Mouse (Mus musculus) liver, embryonic 14.5 days (tissue): ENCODE data around the gene Upk3b. TPM values are rescaled to one million over a fixed set of nuclear protein-coding genes. Genes with fewer than 3 reads are reported as not detected.

Experiments used
- ATAC-seq: fragments of 200-750 bp; cut with Nextera tagmentation; 2 replicates; pipeline ENCODE4 v1.8.0; 2017; ENCODE audit warnings: moderate number of reproducible peaks, mild to moderate bottlenecking, moderate library complexity; ENCODE audit not compliant: insufficient read depth
- DNase-seq, 3 experiments: peaks; one replicate each; pipeline ENCODE4 v3.0.0-alpha.2; 2012 to 2013; ENCODE audit warnings: low read depth in 3 of 3, low spot score in 3 of 3
- H3K27ac ChIP-seq: fragments of 300-500 bp; sonication (generic); 2 replicates; pipeline ENCODE4 v1.5.1; 2014; ENCODE audit warnings: moderate library complexity, mild to moderate bottlenecking, control low read depth, inconsistent platforms
- H3K27me3 ChIP-seq: fragments of 300-500 bp; sonication (generic); 2 replicates; pipeline ENCODE4 v1.6.1; 2014; ENCODE audit warnings: mild to moderate bottlenecking, low read length, moderate library complexity; ENCODE audit not compliant: control insufficient read depth, insufficient read depth
- H3K36me3 ChIP-seq: fragments of 300-500 bp; sonication (generic); replicated peaks from 2 replicates; pipeline ENCODE4 v1.6.1; 2014; ENCODE audit warnings: low read depth; ENCODE audit not compliant: control insufficient read depth, insufficient read depth
- H3K4me1 ChIP-seq, 2 experiments: fragments of 200-500 bp in 1 of 2; fragments of 300-500 bp in 1 of 2; sonication (generic) in 1 of 2; replicated peaks; 2 replicates each; pipeline ENCODE4 v1.6.1; 2012 to 2014; ENCODE audit warnings: antibody characterized with exemption in 1 of 2, inconsistent platforms in 1 of 2, low read length in 1 of 2; ENCODE audit not compliant: control insufficient read depth in 2 of 2, insufficient read depth in 2 of 2
- H3K4me2 ChIP-seq: fragments of 300-500 bp; sonication (generic); 2 replicates; pipeline ENCODE4 v1.6.1; 2014; ENCODE audit warnings: low read depth, mild to moderate bottlenecking, control low read depth, moderate library complexity
- H3K4me3 ChIP-seq, 2 experiments: fragments of 200-500 bp in 1 of 2; fragments of 300-500 bp in 1 of 2; sonication (generic) in 1 of 2; 2 replicates each; pipeline ENCODE4 v1.5.1; 2012 to 2014; ENCODE audit warnings: low read depth in 2 of 2, low read length in 2 of 2, mild to moderate bottlenecking in 2 of 2, control low read depth in 1 of 2, inconsistent platforms in 1 of 2, moderate library complexity in 1 of 2; ENCODE audit not compliant: insufficient read depth in 1 of 2
- H3K9ac ChIP-seq: fragments of 300-500 bp; sonication (generic); replicated peaks from 2 replicates; pipeline ENCODE4 v1.6.1; 2014; ENCODE audit warnings: mild to moderate bottlenecking, control low read depth, moderate library complexity
- H3K9me3 ChIP-seq: fragments of 300-500 bp; sonication (generic); 2 replicates; pipeline ENCODE4 v1.6.1; 2016; ENCODE audit warnings: low read length, mixed read lengths; ENCODE audit not compliant: control insufficient read depth
- CTCF ChIP-seq: IDR thresholded peaks from 2 replicates; pipeline ENCODE4 v1.5.1; 2016; ENCODE audit warnings: antibody characterized with exemption, low read depth, control low read depth
- EP300 ChIP-seq: IDR thresholded peaks from 2 replicates; pipeline ENCODE4 v1.6.1; 2016; ENCODE audit warnings: antibody characterized with exemption, low read depth
- WGBS: fragments of 180-500 bp; shearing (Covaris S2); extraction: QIAGEN DNeasy Blood & Tissue Kit; methylation state at CpG from one replicate; pipeline ENCODE4 v1.1.7; 2014; ENCODE audit not compliant: insufficient replicate concordance; 5-methylcytosine and 5-hydroxymethylcytosine counted together
- polyA plus RNA-seq, 2 experiments: library from polyadenylated mRNA; depleted of rRNA in 1 of 2; stranded (reverse) in 1 of 2; unstranded in 1 of 2; fragments of >200 nt; fragmentation: Nextera tagmentation in 1 of 2; extraction: Ambion mirVana in 1 of 2; gene quantifications; 2 replicates each; pipeline versions ENCODE4 v1.2.1 to v1.2.3; 2012 to 2014

The Upk3b gene
- polyA plus RNA-seq, 2 experiments = 2.0 to 2.4 TPM

GRCm38 (mm10) chr5:135994725-135995687 is 43.3 kb upstream of the Upk3b start, which contains the start of gene Dtx2:
Gene Dtx2, plus strand, starts transcription at chr5:135994800.
- DNase-seq (peak; percentile 67 to 77 (median 75)), ATAC-seq (peak; percentile 89)
- H3K4me2 ChIP-seq = peak within 1 kb of the TSS; percentile 92
- H3K27me3 ChIP-seq = no peaks in the 10 kb centered on the region
- no peaks in the 10 kb centered on the region for H3K36me3 ChIP-seq
- WGBS = 2% methylated on average over 46 of the region's 47 CpGs
- H3K4me3 ChIP-seq = peak within 1 kb of the TSS; percentile 70 to 72
- H3K27ac ChIP-seq = no peak within 1 kb of the TSS
- peak; percentile 43 for TF ChIP-seq CTCF
- TF ChIP-seq EP300 = no peak
- peak within 1 kb of the TSS; percentile 80 for H3K9ac ChIP-seq
- no peaks in the 10 kb centered on the region for H3K9me3 ChIP-seq
- peaks cover 0 to 6% of the 10 kb centered on the region in 2 experiments; a peak in 1 of 4 replicates for H3K4me1 ChIP-seq

- Histone ChIP-seq H3K27me3 (no peaks in the 10 kb centered on the region), H3K4me2 (no peak overlapping the region), H3K4me1 (peaks cover 0 to 6% of the 10 kb centered on the region in 2 experiments; a peak in 1 of 4 replicates), H3K36me3 (no peaks in the 10 kb centered on the region), H3K4me3 (no peak overlapping the region), H3K9me3 (no peaks in the 10 kb centered on the region), H3K27ac (no peak overlapping the region), H3K9ac (no peak overlapping the region)
- WGBS = 83% methylated on average over 8 of the region's 8 CpGs
- DNase-seq (no peak), ATAC-seq (no peak)
- no peak for TF ChIP-seq EP300
- no peak for TF ChIP-seq CTCF
These were observed 42.1 kb upstream of the Upk3b start for GRCm38 (mm10) chr5:135996162-135996561.

GRCm38 (mm10) chr5:136001222-136001621 is 37.1 kb upstream of the Upk3b start:
- no peak overlapping the region for H3K4me3 ChIP-seq
- no peak for DNase-seq
- no peaks in the 10 kb centered on the region for H3K9me3 ChIP-seq
- no peaks in the 10 kb centered on the region for H3K27me3 ChIP-seq
- no peak overlapping the region for H3K4me2 ChIP-seq
- TF ChIP-seq CTCF (no peak), EP300 (no peak)
- no peaks in the 10 kb centered on the region; a peak in 1 of 4 replicates for H3K4me1 ChIP-seq
- 71% methylated on average over 6 of the region's 6 CpGs for WGBS
- H3K27ac ChIP-seq = no peak overlapping the region
- no peak overlapping the region for H3K9ac ChIP-seq
- no peaks in the 10 kb centered on the region for H3K36me3 ChIP-seq
- ATAC-seq = no peak

GRCm38 (mm10) chr5:136002325-136002724 is 36.0 kb upstream of the Upk3b start:
- no peaks in the 10 kb centered on the region for H3K36me3 ChIP-seq
- no peaks in the 10 kb centered on the region for H3K27me3 ChIP-seq
- no peak for ATAC-seq
- no peak overlapping the region for H3K4me3 ChIP-seq
- 33% methylated on average over 2 of the region's 2 CpGs for WGBS
- H3K27ac ChIP-seq = no peak overlapping the region
- no peak for DNase-seq
- no peak overlapping the region for H3K4me2 ChIP-seq
- H3K9me3 ChIP-seq = no peaks in the 10 kb centered on the region
- no peak overlapping the region for H3K9ac ChIP-seq
- no peaks in the 10 kb centered on the region; a peak in 1 of 4 replicates for H3K4me1 ChIP-seq
- TF ChIP-seq EP300 (no peak), CTCF (no peak)

- no peak for DNase-seq
- Histone ChIP-seq H3K27ac (no peak overlapping the region), H3K9ac (no peak overlapping the region), H3K9me3 (no peaks in the 10 kb centered on the region), H3K4me2 (no peak overlapping the region), H3K27me3 (no peaks in the 10 kb centered on the region), H3K4me1 (no peaks in the 10 kb centered on the region; a peak in 1 of 4 replicates), H3K36me3 (no peaks in the 10 kb centered on the region), H3K4me3 (no peak overlapping the region)
- 28% methylated on average over 3 of the region's 3 CpGs for WGBS
- ATAC-seq = no peak
- TF ChIP-seq EP300 = no peak
- no peak for TF ChIP-seq CTCF
These were observed 35.5 kb upstream of the Upk3b start for GRCm38 (mm10) chr5:136002751-136003151.
